Mouse (Mus musculus) urinary bladder, adult 18-20 months (tissue): ENCODE results near the gene Scarb1.
A peak's percentile ranks its signal among the peaks of the same experiment; 100 is the strongest.
"Not testable (repeated sequence)": the region's sequence is repeated elsewhere in the genome, so short reads cannot be mapped to it uniquely, and the experiment has no call there.

Source experiments
- DNase-seq, 2 experiments: peaks; one replicate each; pipeline ENCODE4 v3.0.0; 2022; ENCODE audit warnings: low spot score in 2 of 2, mixed read lengths in 2 of 2

Scarb1 gene

DNA sequence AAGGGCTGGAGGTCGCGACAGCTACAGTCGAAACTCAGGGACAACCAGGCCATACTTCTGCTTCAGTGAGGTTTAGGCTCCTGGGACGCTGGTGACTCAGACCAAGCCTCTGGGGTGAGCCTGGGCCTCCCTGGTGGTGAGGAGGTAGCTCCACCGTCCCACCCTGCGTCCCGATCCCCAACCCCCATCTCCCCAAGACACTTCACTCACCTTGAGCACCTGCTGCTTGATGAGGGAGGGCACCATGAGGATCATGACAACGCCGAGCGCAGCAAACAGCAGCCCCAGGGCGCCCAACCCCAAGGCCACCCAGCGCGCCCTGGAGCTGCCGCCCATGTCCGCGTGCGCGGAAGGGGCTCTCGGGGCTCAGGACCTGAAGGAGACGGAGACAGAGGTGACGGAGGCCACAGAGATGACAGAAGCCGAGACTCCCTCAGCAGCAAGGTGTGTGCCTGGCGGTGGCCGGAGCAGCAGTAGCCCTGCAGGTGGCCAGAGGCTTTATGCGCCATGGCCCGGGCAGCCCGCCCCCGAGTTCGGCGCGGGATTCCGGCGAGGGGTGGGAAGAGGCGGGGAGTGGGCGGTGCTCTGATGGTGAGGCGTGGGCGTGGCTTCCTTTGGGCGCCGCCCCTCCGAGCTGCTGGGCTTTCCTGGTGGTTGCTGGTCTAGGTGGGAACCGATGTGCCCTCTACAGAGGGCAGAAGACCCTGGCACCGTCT, at the start of gene Scarb1:
Scarb1 (minus strand) TSS at position 548 of the 716 bp plus-strand sequence.
- peak; percentile 77 to 88 for DNase-seq

DNA sequence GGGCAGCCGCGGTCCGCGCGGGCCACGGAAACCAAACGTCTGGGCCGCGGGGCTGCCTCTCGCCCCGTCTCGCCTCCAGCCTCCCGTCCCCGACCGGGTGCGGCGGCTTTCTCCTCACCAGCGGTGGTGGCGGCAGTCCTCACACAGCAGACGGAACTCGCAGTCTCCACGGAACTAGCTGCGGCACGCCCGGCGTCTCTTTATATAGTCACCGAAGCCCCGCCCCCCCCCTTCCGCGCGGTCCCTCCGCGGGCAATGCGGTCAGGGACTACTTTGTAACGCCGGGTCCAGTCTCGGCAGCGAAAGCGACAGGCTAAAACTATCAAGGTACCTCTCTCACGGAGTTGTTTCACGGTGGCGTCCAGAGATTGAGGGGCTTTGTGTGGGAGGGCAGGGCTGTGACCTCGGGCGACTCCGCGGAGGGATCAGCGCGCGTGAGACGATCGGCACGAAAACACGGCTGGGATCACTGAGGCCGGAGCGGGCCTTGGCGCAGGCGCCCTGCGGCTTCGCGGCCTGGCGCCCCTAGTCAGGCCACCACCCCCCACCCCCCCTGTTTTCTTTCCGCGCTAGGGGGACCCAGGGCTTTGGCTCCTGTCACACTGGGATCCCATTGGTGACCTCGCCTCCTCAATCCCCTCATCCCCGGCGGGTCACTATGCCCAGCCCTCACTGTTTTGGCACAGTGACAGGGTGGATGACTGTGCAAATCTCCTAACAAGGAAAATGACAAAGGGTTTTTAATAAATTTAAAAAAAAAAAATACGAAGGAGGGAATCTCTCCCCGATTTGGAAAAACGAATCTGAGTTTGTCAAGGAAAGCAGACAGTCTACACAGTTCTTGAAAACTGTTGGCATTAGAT, 48.9 kb upstream of the Scarb1 start, which contains the start of gene Ubc:
Ubc (minus strand) TSS at position 624 of the 863 bp plus-strand sequence.
- peak; percentile 84 to 86 for DNase-seq

DNA sequence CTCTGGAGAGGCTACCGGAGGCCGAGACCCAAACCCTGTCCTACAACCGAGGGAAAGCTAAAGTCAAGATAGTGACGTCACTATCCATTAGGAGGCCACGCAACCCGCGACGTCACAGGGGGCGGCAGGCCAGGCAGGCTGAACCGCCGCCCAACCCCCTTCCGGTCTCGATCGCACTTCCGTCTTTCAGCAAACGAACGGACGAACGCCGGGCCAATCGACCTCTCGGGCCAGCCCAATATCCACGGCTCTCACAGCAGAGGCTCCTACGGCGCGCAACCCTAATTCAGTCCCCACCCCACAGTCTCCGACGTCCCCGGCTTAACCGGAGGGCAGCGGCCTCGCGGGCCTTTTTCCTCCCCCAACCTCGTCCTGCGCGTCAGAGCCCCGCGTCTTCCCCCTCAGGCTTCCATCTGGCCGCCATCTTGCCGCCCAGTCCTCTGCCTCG, 48.3 kb upstream of the Scarb1 start, which contains the start of gene Gm10382:
Gm10382 (plus strand) TSS at position 192 of the 448 bp plus-strand sequence.
- peak; percentile 66 to 76 for DNase-seq

GRCm38 (mm10) chr5:125388358-125389092, 47.6 kb upstream of the Scarb1 start:
- no peak for DNase-seq

GRCm38 (mm10) chr5:125387295-125387694, 46.4 kb upstream of the Scarb1 start:
- not testable (repeated sequence) for DNase-seq

- no peak for DNase-seq
These were observed 44.5 kb upstream of the Scarb1 start for GRCm38 (mm10) chr5:125385215-125385940.

GRCm38 (mm10) chr5:125384512-125385214, 43.8 kb upstream of the Scarb1 start:
- no peak for DNase-seq

DNA sequence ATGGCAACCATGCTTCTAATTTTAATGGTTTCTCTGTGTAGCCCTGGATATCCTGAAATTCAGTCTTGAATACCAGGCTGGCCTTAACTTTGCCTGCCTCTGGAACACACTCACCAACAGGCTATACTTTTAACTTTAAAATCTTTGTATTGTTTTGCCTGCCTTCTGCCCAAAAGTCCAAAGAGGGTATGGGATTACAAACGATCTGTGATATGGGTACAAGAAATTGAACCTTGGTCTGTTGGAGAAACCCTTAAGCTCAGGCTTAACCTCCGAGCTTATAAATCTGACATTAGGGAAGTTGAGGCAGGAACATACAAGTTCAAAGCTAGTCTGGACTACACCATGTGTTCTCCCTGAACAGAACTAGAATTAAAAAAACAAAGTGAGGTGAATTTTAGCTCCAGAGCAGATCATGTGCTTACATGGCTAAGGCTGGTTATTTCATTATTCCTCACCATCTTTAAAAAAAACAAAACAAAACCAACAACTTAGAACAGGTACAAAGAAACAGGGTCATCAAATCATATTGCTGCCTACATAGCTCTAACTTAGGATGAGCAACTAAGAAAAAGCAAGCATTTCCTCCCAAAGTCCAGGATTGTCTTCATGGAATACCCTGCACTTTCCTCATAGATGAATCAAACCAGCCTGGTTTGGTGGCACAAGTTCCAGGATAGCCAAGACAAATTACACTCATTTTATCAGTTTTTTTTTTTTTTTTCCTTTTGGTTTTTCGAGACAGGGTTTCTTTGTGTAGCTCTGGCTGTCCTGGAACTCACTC, 42.9 kb upstream of the Scarb1 start:
- DNase-seq = no peak

GRCm38 (mm10) chr5:125382673-125383558, 42.0 kb upstream of the Scarb1 start:
- DNase-seq = peak in 1 of 2 experiments; percentile 42

- no peak for DNase-seq
These were observed 41.2 kb upstream of the Scarb1 start for GRCm38 (mm10) chr5:125381954-125382672.

- DNase-seq = no peak
These were observed 38.0 kb upstream of the Scarb1 start for GRCm38 (mm10) chr5:125378919-125379318.

GRCm38 (mm10) chr5:125377214-125377613, 36.3 kb upstream of the Scarb1 start:
- no peak for DNase-seq

- DNase-seq = no peak
These were observed 35.0 kb upstream of the Scarb1 start for GRCm38 (mm10) chr5:125375871-125376270.

GRCm38 (mm10) chr5:125372027-125372426, 31.1 kb upstream of the Scarb1 start:
- DNase-seq = no peak

DNA sequence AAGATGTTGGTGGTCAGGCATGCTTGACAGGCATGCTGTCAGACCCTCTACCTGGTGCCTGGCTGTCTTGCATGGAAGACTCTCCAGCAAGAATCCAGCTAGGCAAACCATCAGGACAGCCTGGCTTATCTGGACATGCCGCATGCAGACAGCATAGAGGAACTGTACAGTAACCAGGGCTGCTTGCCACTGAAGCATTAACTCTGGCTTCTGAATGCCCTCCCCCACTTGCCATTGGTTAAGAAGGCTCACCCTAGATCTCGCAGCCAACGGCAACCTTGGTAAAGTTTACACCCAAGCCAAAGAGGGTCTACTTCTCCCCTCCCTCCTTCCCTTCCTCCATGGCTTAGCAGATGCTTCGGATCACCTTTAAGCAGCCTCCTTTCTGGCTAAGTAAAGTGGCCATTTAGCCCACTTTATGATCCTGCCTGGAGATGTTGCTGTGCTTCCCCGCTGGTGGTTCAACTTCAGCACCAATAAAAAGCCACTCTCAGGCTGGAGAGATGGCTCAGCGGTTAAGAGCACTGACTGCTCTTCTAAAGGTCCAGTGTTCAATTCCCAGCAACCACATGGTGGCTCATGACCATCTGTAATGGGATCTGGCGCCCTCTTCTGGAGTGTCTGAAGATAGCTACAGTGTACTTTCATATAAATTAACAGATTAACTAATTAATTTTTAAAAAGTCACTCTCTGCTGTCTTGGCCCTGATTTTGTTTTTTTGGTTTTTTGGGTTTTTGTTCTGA, 30.2 kb upstream of the Scarb1 start:
- DNase-seq = no peak

GRCm38 (mm10) chr5:125368568-125368967, 27.7 kb upstream of the Scarb1 start:
- DNase-seq = peak in 1 of 2 experiments; percentile 32

DNA sequence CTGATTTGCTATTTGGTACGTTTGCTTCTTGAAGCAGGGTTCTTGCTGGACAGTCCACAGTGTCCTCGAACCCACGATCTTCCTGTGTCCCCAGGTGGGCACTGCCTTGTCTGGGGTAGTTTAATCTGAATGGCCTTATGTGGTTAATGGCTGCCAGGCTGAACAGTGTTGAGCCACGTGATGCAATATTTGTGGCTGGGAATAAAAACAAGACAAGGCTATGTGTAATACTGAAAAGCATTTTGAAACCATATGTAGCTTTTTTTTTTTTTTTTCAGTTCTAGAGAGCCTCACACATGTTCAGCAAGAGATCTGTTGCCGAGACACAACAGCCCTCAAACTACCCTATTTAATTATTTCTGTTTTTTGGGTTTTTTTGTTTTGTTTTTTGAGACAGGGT, 27.3 kb upstream of the Scarb1 start:
- no peak for DNase-seq
